Mouse (Mus musculus) lung, adult 2 months (tissue): ENCODE measurements around the gene Ppp6r1.

Experiments used
- CTCF ChIP-seq: fragments of 200-500 bp; IDR thresholded peaks from 2 replicates; pipeline ENCODE4 v1.5.1; 2011; ENCODE audit warnings: mild to moderate bottlenecking, low read length, control low read depth; ENCODE audit not compliant: insufficient read depth
- POLR2A ChIP-seq: fragments of 200-500 bp; IDR thresholded peaks from 2 replicates; pipeline ENCODE4 v1.6.1; 2011; ENCODE audit warnings: low read depth, mild to moderate bottlenecking, control low read depth, low read length, borderline replicate concordance; ENCODE audit errors: extremely low read depth

- TF ChIP-seq CTCF (peak; percentile 49), POLR2A (no peak)
Observed at GRCm38 (mm10) chr7:4623544-4624189, 35.2 kb downstream of the Ppp6r1 start.
